Mouse (Mus musculus): ENCODE measurements around the gene Kif3a. TPM values are rescaled to one million over a fixed set of nuclear protein-coding genes. Genes with fewer than 3 reads are reported as not detected.

Kif3a gene
- total RNA-seq, 1 experiment: 11.1 TPM

DNA sequence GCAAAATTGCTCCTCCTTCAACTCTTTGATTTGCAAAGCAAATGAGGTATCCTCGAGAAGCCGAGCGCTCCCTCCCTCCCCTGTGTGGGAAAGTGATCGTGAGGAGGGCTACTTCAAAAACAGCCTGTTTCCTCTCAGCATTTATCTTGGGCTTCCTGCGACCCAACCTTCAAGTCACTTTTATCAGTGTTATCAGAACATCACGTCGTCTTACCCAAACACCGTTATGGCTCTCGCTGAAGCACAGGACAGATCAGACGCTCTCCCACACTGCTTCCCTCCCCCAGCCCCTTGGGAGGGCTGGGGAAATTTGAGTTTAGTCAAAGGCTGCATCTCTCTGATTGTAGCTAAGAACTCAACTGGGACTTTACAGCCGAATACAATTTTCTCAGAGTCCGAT is 38.4 kb downstream of the Kif3a start:
- Histone ChIP-seq H3K9ac (ENCODE audit: insufficient read depth, low read depth, low read length, poor library complexity, severe bottlenecking) (no peak overlapping the region), H3K9me3 (ENCODE audit: control insufficient read depth, insufficient read depth, low read depth, low read length) (no peaks in the 10 kb centered on the region), H3K27ac (ENCODE audit: insufficient read depth, low read depth, low read length, poor library complexity, severe bottlenecking) (no peak overlapping the region), H3K4me3 (ENCODE audit: insufficient read depth in 1 of 2, low read depth in 1 of 2, low read length in 2 of 2, poor library complexity in 1 of 2, severe bottlenecking in 1 of 2) (peak overlapping the region in 1 of 2 experiments; percentile 7; a peak in 1 of 4 replicates), H3K36me3 (ENCODE audit: control insufficient read depth, insufficient read depth, low read length, poor library complexity, severe bottlenecking) (no peaks in the 10 kb centered on the region), H3K4me1 (ENCODE audit: control insufficient read depth in 2 of 2, insufficient read depth in 2 of 2, low read length in 2 of 2, poor library complexity in 1 of 2) (peaks cover 0 to 1% of the 10 kb centered on the region in 2 experiments; a peak in 1 of 4 replicates)
- TF ChIP-seq MAFK (IDR thresholded peaks at IDR 0.05; ENCODE audit: insufficient read depth, low read depth, low read length): no peak
- TF ChIP-seq HCFC1 (IDR thresholded peaks at IDR 0.05; ENCODE audit: borderline replicate concordance, insufficient read depth, low read length): no peak
- TF ChIP-seq CHD2 (IDR thresholded peaks at IDR 0.05; ENCODE audit: low read depth, low read length): no peak
- TF ChIP-seq ZNF384 (IDR thresholded peaks at IDR 0.05; ENCODE audit: low read depth, low read length): no peak
- no peak for TF ChIP-seq ZC3H11A (IDR thresholded peaks at IDR 0.05; ENCODE audit: borderline replicate concordance, low read depth, low read length)
- in situ Hi-C loops (cut with MboI; ENCODE audit: low sequenced_read_pairs in 2 of 2, unreplicated experiment in 2 of 2): no loop called here
- no peak for DNase-seq (ENCODE audit: low read depth, low spot score)

DNA sequence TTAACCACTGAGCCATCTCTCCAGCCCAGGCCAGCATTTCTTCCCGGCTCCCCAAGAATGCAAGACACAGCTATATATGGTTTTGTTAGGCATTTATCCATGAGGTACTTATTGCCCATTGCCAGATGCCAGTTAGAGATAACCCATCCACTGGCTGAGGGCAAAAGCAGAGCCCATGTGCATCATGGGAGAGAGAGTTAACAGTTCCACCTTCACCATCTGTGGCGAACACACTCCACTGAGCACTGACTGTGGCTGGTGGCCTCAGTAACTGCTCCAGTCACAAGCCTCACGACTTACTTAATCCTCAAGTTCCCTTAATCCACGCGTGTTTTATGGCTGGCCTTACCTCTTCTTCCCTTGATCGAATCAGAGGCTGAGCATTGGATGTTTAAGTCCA is 42.1 kb downstream of the Kif3a start:
- H3K4me3 ChIP-seq (ENCODE audit: insufficient read depth in 1 of 2, low read depth in 1 of 2, low read length in 2 of 2, poor library complexity in 1 of 2, severe bottlenecking in 1 of 2): no peak overlapping the region
- H3K4me1 ChIP-seq (ENCODE audit: control insufficient read depth in 2 of 2, insufficient read depth in 2 of 2, low read length in 2 of 2, poor library complexity in 1 of 2): no peaks in the 10 kb centered on the region
- no peaks in the 10 kb centered on the region for H3K36me3 ChIP-seq (ENCODE audit: control insufficient read depth, insufficient read depth, low read length, poor library complexity, severe bottlenecking)
- no peak for DNase-seq (ENCODE audit: low read depth, low spot score)
- no peaks in the 10 kb centered on the region for H3K9me3 ChIP-seq (ENCODE audit: control insufficient read depth, insufficient read depth, low read depth, low read length)
- in situ Hi-C loops (cut with MboI; ENCODE audit: low sequenced_read_pairs in 2 of 2, unreplicated experiment in 2 of 2): no loop called here
- H3K27ac ChIP-seq (ENCODE audit: insufficient read depth, low read depth, low read length, poor library complexity, severe bottlenecking): no peak overlapping the region
- H3K9ac ChIP-seq (ENCODE audit: insufficient read depth, low read depth, low read length, poor library complexity, severe bottlenecking): no peak overlapping the region
- TF ChIP-seq MAFK (IDR thresholded peaks at IDR 0.05; ENCODE audit: insufficient read depth, low read depth, low read length) (no peak), ZNF384 (IDR thresholded peaks at IDR 0.05; ENCODE audit: low read depth, low read length) (no peak), CHD2 (IDR thresholded peaks at IDR 0.05; ENCODE audit: low read depth, low read length) (no peak), ZC3H11A (IDR thresholded peaks at IDR 0.05; ENCODE audit: borderline replicate concordance, low read depth, low read length) (no peak), HCFC1 (IDR thresholded peaks at IDR 0.05; ENCODE audit: borderline replicate concordance, insufficient read depth, low read length) (no peak)

DNA sequence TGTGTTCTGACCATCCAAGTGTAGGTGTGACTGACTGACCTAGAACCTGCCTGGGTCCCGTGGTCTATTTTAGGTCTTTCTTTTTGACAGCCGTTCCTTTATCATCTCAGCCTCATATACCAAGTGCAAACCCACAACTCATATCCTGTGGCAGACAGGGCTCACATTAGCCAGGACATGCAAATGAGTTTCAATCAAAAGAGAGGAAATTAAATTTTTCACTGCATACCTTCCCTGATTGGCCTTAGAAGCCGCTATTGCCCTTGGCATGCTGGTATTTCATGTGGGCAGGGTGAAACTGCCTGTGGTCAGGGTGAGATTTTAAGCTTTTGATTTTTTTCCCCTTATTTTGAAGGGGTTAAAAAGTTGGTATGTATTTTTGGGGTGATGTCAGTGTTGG is 42.5 kb downstream of the Kif3a start:
- Histone ChIP-seq H3K9me3 (ENCODE audit: control insufficient read depth, insufficient read depth, low read depth, low read length) (no peaks in the 10 kb centered on the region), H3K4me1 (ENCODE audit: control insufficient read depth in 2 of 2, insufficient read depth in 2 of 2, low read length in 2 of 2, poor library complexity in 1 of 2) (no peaks in the 10 kb centered on the region), H3K36me3 (ENCODE audit: control insufficient read depth, insufficient read depth, low read length, poor library complexity, severe bottlenecking) (no peaks in the 10 kb centered on the region), H3K4me3 (ENCODE audit: insufficient read depth in 1 of 2, low read depth in 1 of 2, low read length in 2 of 2, poor library complexity in 1 of 2, severe bottlenecking in 1 of 2) (no peak overlapping the region), H3K9ac (ENCODE audit: insufficient read depth, low read depth, low read length, poor library complexity, severe bottlenecking) (no peak overlapping the region), H3K27ac (ENCODE audit: insufficient read depth, low read depth, low read length, poor library complexity, severe bottlenecking) (no peak overlapping the region)
- TF ChIP-seq CHD2 (IDR thresholded peaks at IDR 0.05; ENCODE audit: low read depth, low read length) (no peak), ZC3H11A (IDR thresholded peaks at IDR 0.05; ENCODE audit: borderline replicate concordance, low read depth, low read length) (no peak), HCFC1 (IDR thresholded peaks at IDR 0.05; ENCODE audit: borderline replicate concordance, insufficient read depth, low read length) (no peak)
- in situ Hi-C loops (cut with MboI; ENCODE audit: low sequenced_read_pairs in 2 of 2, unreplicated experiment in 2 of 2): no loop called here
- no peak for DNase-seq (ENCODE audit: low read depth, low spot score)

DNA sequence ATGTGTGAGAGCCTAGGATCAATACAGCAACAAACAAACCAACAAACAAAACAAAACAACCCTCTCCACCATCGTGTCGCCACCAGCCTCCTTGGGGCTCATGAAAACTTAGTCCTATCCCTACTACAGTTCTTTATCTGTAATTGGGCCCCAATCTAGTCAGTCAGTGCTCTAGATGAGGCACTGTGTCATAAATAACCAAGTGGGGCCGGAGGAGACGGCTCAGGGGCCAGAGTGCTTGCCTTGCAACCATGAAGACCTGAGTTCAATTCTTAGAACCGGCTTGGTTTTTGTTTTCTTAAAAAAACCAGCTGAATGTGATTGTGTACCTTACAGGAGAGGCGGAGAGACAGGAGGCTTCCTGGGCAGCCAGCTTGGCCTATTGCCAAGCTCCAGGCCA is 48.0 kb downstream of the Kif3a start:
- no peak overlapping the region for H3K4me3 ChIP-seq (ENCODE audit: insufficient read depth in 1 of 2, low read depth in 1 of 2, low read length in 2 of 2, poor library complexity in 1 of 2, severe bottlenecking in 1 of 2)
- no peaks in the 10 kb centered on the region for H3K9me3 ChIP-seq (ENCODE audit: control insufficient read depth, insufficient read depth, low read depth, low read length)
- in situ Hi-C loops (cut with MboI; ENCODE audit: low sequenced_read_pairs in 2 of 2, unreplicated experiment in 2 of 2): no loop called here
- TF ChIP-seq ZC3H11A (IDR thresholded peaks at IDR 0.05; ENCODE audit: borderline replicate concordance, low read depth, low read length): no peak
- DNase-seq (ENCODE audit: low read depth, low spot score): no peak
- no peaks in the 10 kb centered on the region for H3K4me1 ChIP-seq (ENCODE audit: control insufficient read depth in 2 of 2, insufficient read depth in 2 of 2, low read length in 2 of 2, poor library complexity in 1 of 2)
- H3K36me3 ChIP-seq (ENCODE audit: control insufficient read depth, insufficient read depth, low read length, poor library complexity, severe bottlenecking): no peaks in the 10 kb centered on the region
- H3K27ac ChIP-seq (ENCODE audit: insufficient read depth, low read depth, low read length, poor library complexity, severe bottlenecking): no peak overlapping the region
- no peak overlapping the region for H3K9ac ChIP-seq (ENCODE audit: insufficient read depth, low read depth, low read length, poor library complexity, severe bottlenecking)

DNA sequence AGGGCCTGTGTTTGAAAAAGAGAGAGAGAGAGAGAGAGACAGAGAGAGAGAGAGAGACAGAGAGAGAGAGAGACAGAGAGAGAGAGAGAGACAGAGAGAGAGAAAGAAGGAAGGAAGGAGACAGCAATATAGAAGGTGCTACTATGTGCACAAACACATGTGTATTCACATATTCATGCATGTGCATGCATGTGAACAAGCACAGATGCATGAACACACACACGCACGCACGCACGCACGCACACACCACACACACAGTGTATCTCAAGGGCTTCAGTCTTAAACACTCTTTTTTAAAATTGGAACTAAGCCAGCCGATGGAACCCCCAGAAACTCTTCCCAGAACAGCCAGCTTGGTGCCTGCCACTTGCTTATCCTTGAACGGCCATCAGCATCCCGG is 48.4 kb downstream of the Kif3a start:
- in situ Hi-C loops (cut with MboI; ENCODE audit: low sequenced_read_pairs in 2 of 2, unreplicated experiment in 2 of 2): no loop called here
- H3K4me3 ChIP-seq (ENCODE audit: insufficient read depth in 1 of 2, low read depth in 1 of 2, low read length in 2 of 2, poor library complexity in 1 of 2, severe bottlenecking in 1 of 2): no peak overlapping the region
- TF ChIP-seq HCFC1 (IDR thresholded peaks at IDR 0.05; ENCODE audit: borderline replicate concordance, insufficient read depth, low read length): no peak
- TF ChIP-seq ZNF384 (IDR thresholded peaks at IDR 0.05; ENCODE audit: low read depth, low read length): no peak

More for the DNA sequence above, 48.4 kb downstream of the Kif3a start:
- no peaks in the 10 kb centered on the region for H3K36me3 ChIP-seq (ENCODE audit: control insufficient read depth, insufficient read depth, low read length, poor library complexity, severe bottlenecking)
- no peaks in the 10 kb centered on the region for H3K9me3 ChIP-seq (ENCODE audit: control insufficient read depth, insufficient read depth, low read depth, low read length)
- H3K4me1 ChIP-seq (ENCODE audit: control insufficient read depth in 2 of 2, insufficient read depth in 2 of 2, low read length in 2 of 2, poor library complexity in 1 of 2): no peaks in the 10 kb centered on the region
- no peak overlapping the region for H3K9ac ChIP-seq (ENCODE audit: insufficient read depth, low read depth, low read length, poor library complexity, severe bottlenecking)
- H3K27ac ChIP-seq (ENCODE audit: insufficient read depth, low read depth, low read length, poor library complexity, severe bottlenecking): no peak overlapping the region
- no peak for DNase-seq (ENCODE audit: low read depth, low spot score)
